Mouse (Mus musculus) gastrocnemius, postnatal 25 days (tissue): ENCODE results near the gene Dlx4. TPM values are rescaled to one million over a fixed set of nuclear protein-coding genes. Genes with fewer than 3 reads are reported as not detected.
A peak's percentile ranks its signal among the peaks of the same experiment; 100 is the strongest.

Source experiments
- DNase-seq: peaks from one replicate; pipeline ENCODE4 v3.0.0; 2022
- total RNA-seq, 2 experiments: library from RNA; stranded (reverse); gene quantifications; 1 replicate in 1 of 2; 2 replicates in 1 of 2; pipeline ENCODE4 v1.2.3; 2021

Dlx4 gene
- total RNA-seq, 2 experiments from 2014 or later: not detected

GRCm38 (mm10) chr11:95142980-95143575 is 3.0 kb downstream of the Dlx4 start:
- DNase-seq: no peak

DNA sequence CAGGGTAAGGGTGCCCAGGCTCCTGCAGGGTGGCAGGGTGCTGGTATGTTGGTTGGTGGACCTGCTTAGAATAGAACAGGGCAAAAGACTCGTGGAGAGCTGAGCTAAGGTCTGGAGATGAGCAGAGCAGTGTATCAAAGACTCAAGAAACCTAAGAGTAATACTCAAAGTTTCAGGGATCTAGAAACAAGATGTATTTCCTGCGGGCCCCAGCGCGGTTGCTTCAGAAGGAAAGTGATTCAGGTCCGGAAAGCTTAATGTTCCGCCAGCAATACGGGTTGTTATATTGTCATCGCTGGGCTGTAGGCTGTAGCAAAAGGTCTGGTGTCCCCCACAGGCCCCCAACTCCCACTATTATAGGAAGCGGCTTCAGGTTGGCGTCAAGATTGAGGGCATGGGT is 3.8 kb downstream of the Dlx4 start:
- no peak for DNase-seq

- DNase-seq: no peak
Observed at GRCm38 (mm10) chr11:95139871-95140270, 6.2 kb downstream of the Dlx4 start.

DNA sequence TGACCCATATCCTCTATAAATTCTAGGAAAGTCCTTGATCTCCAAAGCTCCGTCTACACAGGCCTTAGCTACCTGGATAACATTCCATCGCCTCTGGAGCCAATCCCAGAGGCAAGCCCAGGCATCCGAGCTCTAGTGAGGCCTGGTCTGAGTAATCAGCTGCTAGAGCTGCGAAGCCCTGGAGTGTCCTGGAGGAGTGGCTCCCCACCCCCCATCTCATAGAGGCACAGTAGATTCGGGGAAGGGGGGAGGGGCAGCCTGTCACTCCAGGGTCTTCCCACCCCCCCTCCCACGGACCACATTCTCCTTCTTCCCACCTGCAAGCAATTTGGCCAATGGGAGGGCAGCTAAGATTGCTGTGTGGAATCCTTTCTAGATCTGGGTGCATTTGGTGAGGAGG is 8.8 kb downstream of the Dlx4 start:
- DNase-seq: no peak

DNA sequence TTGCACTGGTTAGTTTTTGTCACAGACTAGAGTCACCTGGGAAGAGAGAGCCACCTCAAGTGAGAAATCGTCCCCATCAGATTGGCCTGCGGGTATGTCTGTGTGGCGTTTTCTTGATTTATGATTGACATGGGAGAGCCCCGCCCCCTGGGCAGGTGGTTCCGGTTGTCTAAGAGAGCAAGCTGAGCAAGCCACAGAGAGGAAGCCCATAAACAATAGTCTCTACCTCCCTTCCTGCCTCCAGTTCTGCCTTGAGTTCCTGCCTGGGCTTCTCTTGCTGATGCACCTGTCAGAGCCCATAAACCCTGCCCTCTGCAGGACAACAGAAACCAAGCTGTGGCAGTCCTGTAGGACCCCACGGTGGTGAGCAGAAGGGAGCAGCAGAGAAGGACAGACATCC is 12.7 kb downstream of the Dlx4 start:
- DNase-seq: no peak

DNA sequence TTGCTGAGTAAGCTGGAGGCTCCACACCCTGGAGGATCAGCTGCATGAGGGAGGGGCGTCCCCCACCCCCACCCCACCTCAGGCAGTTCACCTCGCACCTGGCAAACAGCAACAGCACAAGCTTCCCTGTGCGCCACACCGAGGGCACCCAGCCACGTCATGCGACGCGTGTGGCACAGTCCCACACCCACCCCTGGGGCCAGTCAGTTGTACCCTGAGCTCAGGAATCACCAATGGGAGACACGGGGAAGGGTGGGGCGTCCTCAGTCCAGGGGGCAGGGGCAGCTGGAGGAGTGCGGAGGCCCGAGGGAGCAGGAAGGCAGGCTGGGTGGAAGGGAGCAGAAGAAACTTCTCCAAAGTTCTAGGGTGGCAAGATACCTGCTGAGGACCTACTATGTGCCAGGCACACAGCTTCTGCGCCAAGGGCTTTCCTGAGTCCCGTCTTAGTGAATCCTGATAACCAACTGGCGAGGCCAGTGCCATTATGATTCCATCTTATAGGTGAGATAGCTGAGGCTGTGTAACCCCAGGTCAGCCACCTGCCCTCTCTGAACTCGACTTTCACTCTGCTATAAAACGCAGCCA is 15.3 kb downstream of the Dlx4 start:
- no peak for DNase-seq

DNA sequence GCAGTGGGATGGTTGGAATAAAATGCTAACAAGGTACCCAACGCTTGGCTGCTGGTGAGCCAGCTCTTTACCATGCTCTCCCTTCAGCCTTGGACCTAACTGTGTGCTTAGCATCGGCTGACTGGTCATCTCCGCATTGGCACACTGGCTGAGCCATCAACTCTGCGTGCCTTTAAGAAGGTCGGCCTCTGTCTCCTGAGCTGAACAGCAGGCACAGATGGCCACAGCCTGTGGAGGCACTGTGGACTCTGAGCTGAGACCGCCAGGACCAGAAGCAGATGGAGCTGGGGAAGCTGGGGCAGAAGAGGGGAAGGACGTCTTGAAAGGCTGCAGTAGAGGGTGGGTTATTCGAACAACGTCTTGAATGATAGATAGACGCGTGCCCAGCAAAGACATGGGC is 17.7 kb downstream of the Dlx4 start:
- no peak for DNase-seq

DNA sequence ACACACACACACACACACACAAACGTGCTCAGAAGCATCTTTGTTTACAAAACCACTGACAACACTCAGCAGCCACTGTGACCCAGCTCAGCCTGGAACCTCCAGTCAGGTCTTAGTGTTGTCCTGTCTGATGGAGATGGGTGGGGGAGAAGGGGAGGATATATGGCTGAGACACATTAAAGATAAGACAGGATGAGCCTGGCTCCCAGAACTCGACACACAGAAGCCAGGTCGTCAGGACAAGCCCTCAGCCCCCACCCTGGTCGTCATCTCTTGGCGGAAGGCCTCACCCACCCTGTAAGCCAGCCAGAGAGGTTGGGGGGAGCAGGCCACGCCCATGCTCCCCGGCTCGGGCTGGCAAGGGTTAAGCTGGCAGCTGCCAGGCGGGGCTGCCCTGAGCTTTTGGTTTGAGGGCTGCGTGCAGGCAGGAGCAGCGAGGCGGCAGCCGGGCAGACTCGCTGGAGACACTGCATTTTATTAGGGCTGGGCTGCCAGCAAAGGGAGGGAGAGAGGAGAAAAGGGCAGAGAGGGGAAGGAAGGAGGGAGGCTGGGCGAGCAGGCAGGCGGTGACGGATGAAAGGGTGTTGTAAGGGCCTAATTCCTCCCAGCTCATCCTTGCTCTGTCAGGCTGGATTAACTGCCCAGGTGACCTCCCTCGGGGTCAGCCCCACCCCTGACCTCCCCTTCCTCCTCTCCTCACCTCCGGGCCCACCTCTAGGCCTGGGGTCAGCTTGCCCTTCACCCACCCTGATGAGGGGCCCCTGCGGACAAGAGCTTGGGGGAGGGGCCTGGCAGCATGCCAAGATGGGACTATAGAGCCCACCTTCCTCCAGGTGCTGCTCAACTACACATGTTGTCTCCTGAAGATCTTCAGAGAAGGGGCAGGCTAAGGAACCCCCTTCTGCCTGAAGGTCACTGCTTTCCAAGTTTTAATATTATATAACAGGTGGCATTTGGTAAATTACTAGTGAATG is 19.5 kb downstream of the Dlx4 start:
- no peak for DNase-seq

DNA sequence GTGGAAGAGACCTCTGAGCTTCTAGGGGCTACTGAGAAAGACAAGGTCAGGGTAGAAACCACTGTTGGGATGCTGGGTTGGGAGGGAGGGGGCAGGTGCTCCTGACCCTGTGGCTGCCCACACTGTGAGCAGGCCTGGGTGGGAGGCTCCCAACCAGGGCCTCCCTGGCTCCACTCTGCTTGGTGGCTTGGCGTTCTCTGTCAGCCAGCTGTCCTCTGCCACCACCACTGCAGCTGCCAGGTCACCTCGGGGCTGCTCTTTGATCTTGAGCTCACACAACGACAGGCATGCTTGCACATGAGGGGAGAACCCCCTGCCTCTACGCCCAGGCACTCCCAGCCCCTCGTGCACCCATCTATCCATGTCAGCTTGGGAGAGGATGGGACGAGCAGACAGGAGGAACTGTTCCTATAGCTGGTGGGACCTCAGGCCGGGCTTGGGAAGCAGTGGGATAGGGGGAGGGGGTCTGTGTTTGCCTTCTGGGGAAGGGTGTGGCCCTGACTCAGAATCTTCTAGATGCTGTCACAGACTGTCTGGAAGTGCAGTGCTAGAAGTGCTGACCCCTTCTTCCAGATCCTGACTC is 20.6 kb downstream of the Dlx4 start:
- DNase-seq: no peak

DNA sequence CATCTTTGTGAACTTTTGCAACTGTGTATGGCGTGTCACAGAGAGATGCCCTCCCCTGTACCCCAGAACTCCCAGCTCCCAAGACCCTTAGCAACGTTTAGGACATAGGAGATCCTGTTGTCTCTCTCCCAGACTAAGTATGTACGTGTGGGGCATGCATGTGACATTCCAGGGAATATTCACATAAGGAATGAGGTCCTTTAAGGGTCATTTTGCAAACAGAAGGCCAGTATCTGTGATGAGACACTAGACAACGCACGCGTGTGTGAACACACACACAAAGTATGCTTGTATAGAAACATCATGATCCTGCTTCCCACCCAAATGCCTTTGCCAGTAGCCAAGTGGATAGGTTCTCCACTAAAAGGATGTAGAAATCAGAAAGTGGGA is 24.0 kb downstream of the Dlx4 start:
- DNase-seq: no peak

- no peak for DNase-seq
Observed at GRCm38 (mm10) chr11:95121161-95122099, 24.6 kb downstream of the Dlx4 start.

DNA sequence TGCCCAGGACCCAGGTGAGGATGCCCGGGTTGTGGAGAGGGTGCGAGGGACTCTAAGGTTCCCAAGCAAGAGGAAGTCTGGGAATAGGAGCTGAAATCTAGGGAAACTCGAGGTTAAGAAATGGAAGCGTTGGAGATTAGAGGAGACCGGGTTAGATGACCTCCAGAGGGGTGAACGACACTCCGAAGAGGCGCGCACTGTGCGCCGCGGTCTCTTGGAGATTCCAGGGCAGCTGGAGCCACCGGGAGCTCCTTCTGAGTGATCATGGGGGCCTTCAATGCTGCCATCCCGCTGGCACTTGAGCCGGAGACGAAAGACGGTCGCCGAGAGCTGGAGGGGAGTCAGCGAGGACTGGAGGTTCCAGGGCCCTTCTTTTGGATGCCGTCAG is 25.4 kb downstream of the Dlx4 start:
- no peak for DNase-seq

- no peak for DNase-seq
Observed at GRCm38 (mm10) chr11:95119990-95120632, 26.0 kb downstream of the Dlx4 start, which contains the start of gene Dlx3. Gene Dlx3, plus strand, starts transcription at chr11:95120119.

- DNase-seq: no peak
Observed at GRCm38 (mm10) chr11:95118505-95118904, 27.6 kb downstream of the Dlx4 start.

GRCm38 (mm10) chr11:95117030-95117429 is 29.0 kb downstream of the Dlx4 start:
- DNase-seq: peak; percentile 29

- DNase-seq: no peak
Observed at GRCm38 (mm10) chr11:95110081-95110480, 36.0 kb downstream of the Dlx4 start.

DNA sequence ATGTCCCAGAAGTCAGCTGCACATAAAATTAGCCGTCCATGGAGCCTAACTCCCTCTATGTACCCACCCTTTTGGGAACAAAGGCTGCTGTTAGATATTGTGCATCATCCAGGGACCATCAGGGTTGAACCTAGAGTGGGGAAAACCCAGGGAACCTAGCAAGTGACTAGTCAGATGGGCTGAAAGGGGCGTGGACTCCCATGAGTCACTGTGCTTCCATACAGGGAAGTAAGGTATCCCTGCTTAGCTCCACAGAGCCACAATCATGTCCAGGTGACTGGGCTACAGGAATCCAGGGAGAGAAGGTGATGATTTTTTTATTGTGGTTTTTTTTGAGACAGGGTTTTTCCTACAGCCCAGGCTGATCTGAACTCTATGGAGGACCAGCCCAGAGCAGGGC is 37.1 kb downstream of the Dlx4 start:
- no peak for DNase-seq

- DNase-seq: peak; percentile 39
Observed at GRCm38 (mm10) chr11:95106440-95107236, 39.4 kb downstream of the Dlx4 start.

DNA sequence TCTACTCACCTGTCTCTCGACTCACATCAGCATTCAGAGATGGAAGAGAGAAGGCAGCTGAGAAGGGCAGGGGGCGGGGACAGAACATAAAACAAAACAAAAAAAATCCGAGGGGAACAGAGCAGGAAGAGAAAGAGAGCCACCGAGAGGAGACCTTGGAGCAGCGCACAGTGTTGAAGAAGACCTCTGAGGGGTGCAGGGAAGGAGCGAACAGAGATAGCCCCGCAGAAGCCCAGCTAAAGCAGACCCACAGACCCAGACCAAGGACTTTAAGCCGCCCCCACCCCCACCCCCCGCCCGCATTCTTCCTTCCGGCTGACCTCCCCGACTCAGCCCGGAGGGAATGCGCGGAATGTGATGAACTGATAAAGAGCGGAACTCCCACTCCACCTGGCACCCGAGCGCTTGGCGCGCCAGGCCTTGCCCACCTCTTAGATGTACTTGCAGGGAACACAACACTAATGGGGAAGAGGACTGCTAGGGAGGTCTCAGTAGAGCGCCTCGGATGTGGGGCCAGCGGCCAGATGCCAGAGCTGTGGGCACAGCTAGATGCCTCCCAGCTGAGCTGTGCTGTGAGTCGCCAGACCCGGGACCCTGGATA is 40.7 kb downstream of the Dlx4 start:
- no peak for DNase-seq

- no peak for DNase-seq
Observed at GRCm38 (mm10) chr11:95104266-95104665, 41.8 kb downstream of the Dlx4 start.
